Mouse (Mus musculus): ENCODE data around the gene Mfsd14b. TPM values are rescaled to one million over a fixed set of nuclear protein-coding genes. Genes with fewer than 3 reads are reported as not detected.

Mfsd14b gene
- polyA plus RNA-seq (2012; rRNA removed), result 22.7 and 24.9 TPM in 2 replicates

GRCm38 (mm10) chr13:65112459-65113110 lies at the start of gene Mfsd14b:
Mfsd14b (minus strand) TSS chr13:65112975.

DNA sequence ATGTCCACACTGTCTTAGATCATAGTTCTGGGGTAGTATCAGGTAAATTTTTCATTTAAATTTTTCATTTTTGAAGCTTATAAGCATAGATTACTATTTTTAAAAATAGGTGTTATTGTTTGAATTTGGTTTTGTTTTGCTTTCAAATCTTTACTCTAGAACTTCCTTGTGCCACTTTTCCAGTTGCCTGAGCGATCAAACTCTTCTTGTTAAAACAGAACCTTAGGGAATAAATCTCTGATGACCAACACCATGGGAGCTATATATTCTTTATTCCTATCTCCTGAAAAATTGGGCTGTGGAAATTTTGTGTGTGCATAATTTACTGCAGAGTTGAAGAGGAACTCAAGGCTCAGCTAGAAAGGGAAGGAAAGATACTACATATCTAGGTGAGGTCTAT lies 37.2 kb upstream of the Mfsd14b start, which contains the start of gene Olfr466:
TSS of gene Olfr466 (plus strand) at position 301 of the 400 bp plus-strand sequence.

DNA sequence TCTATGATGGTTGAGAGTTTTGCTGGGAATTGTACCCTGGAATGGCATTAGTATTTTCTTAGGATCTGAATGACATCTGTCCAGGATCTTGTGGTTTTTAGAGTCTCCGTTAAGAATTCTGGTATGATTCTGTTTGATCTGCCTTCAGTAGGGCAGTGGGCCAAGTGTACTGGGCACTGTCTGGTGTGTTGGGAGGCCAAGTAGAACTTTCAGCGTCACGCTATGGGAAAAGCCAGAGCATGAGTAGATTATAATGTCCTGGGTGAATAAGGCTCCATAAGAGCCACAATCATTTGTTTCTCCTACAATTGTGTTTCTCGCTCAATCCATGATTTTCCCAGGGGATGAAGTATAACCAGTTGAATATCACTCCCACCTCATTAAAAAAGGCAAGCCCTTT lies 25.0 kb upstream of the Mfsd14b start, which contains the start of gene Olfr465-ps1:
TSS of gene Olfr465-ps1 (plus strand) at position 301 of the 400 bp plus-strand sequence.

DNA sequence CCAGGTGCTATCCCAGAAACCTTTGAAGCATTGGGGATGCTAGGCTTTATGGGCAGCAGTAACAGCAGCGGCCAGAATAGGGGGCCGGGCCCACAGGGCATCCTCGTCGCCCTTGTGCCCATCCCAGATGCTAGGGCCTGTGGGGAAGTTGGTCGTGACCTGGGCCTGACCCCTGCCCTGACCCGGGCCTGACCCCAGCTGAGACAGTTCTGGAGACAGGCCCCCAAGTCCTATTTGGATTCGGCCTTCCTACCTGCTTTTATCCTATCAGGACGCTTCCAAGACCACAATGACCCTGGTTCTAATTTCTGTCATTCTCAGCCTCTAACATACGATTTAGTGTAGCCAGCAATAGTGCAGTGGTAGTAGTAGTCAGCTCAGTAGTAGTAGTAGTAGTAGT lies 60.1 kb downstream of the Mfsd14b start, which contains the start of gene Prss47:
TSS of gene Prss47 (minus strand) at position 101 of the 400 bp plus-strand sequence.

GRCm38 (mm10) chr13:65032758-65033157 lies 80.0 kb downstream of the Mfsd14b start, which contains the start of gene Spata31d1c:
Spata31d1c (plus strand) TSS chr13:65033058.

Other genes starting within 250 kb of the Mfsd14b start
- gene Cntnap3, start 209.0 kb downstream of the Mfsd14b start, polyA plus RNA-seq (2012; rRNA removed), result 4.9 and 7.1 TPM in 2 replicates
- gene Spata31, start 195.6 kb downstream of the Mfsd14b start, polyA plus RNA-seq (2012; rRNA removed), result not detected in 2 replicates
- 0.03 TPM in 1 of 2 replicates, not detected in the other for gene Spata31d1c, start 79.9 kb downstream of the Mfsd14b start, polyA plus RNA-seq (2012; rRNA removed)
- 0.04 TPM in 1 of 2 replicates, not detected in the other for gene Prss47, start 60.2 kb downstream of the Mfsd14b start, polyA plus RNA-seq (2012; rRNA removed)
- not detected in 2 replicates for gene Olfr465-ps1, start 25.1 kb upstream of the Mfsd14b start, polyA plus RNA-seq (2012; rRNA removed)
- not detected in 2 replicates for gene Olfr466, start 37.3 kb upstream of the Mfsd14b start, polyA plus RNA-seq (2012; rRNA removed)
- gene Nlrp4f, start 93.0 kb upstream of the Mfsd14b start, polyA plus RNA-seq (2012; rRNA removed), result 0.08 and 0.09 TPM in 2 replicates
- gene Gm10775, start 146.6 kb upstream of the Mfsd14b start, polyA plus RNA-seq (2012; rRNA removed), result 0.23 and 0.31 TPM in 2 replicates
- gene Zfp369, start 165.8 kb upstream of the Mfsd14b start, polyA plus RNA-seq (2012; rRNA removed), result 55.5 and 58.2 TPM in 2 replicates

Measured in central nervous system, embryonic 18 days (tissue).